Mouse (Mus musculus): ENCODE measurements at regions not wholly inside any gene's neighbourhood (a gene's known extent, or its start where the extent isn't known, plus 50 kb on each side); places are given as distances from the start of the nearest gene placed in this dataset.

GRCm38 (mm10) chr11:40851361-40851760, 96.2 kb upstream of the Ccng1 start:
- Histone ChIP-seq H3K27ac (peak overlapping the region; percentile 68), H3K27me3 (ENCODE audit: control insufficient read depth, insufficient read depth, low read length) (no peaks in the 10 kb centered on the region), H3K79me2 (replicated peaks; ENCODE audit: control insufficient read depth, insufficient read depth, low read length) (no peaks in the 10 kb centered on the region), H3K4me1 (ENCODE audit: control insufficient read depth, insufficient read depth, low read length) (no peaks in the 10 kb centered on the region; the same call in 1 of the 2 replicates), H3K9ac (ENCODE audit: low read depth, low read length) (no peak overlapping the region), H3K36me3 (ENCODE audit: control insufficient read depth, insufficient read depth, low read length) (no peaks in the 10 kb centered on the region), H3K4me3 (no peak overlapping the region)
- intact Hi-C loops (cut with DNase I), result no loop called here
- TF ChIP-seq CTCF (IDR thresholded peaks at IDR 0.05) (no peak), POLR2A (IDR thresholded peaks at IDR 0.05; ENCODE audit: insufficient read depth, low read depth, low read length) (no peak), EP300 (IDR thresholded peaks at IDR 0.05; ENCODE audit: insufficient read depth, low read depth, low read length) (no peak)
- WGBS, result 45% methylated on average over 1 of the region's 1 CpGs
- DNase-seq, result peak; percentile 27 to 37

- Histone ChIP-seq H3K36me3 (ENCODE audit: control insufficient read depth, insufficient read depth, low read length) (no peaks in the 10 kb centered on the region), H3K4me1 (ENCODE audit: control insufficient read depth, insufficient read depth, low read length) (no peaks in the 10 kb centered on the region; the same call in 1 of the 2 replicates), H3K27ac (peak overlapping the region; percentile 68), H3K4me3 (no peak overlapping the region), H3K79me2 (replicated peaks; ENCODE audit: control insufficient read depth, insufficient read depth, low read length) (no peaks in the 10 kb centered on the region), H3K27me3 (ENCODE audit: control insufficient read depth, insufficient read depth, low read length) (no peaks in the 10 kb centered on the region), H3K9ac (ENCODE audit: low read depth, low read length) (no peak overlapping the region)
- WGBS, result 22% methylated on average over 4 of the region's 4 CpGs
- TF ChIP-seq POLR2A (IDR thresholded peaks at IDR 0.05; ENCODE audit: insufficient read depth, low read depth, low read length) (no peak), EP300 (IDR thresholded peaks at IDR 0.05; ENCODE audit: insufficient read depth, low read depth, low read length) (no peak), CTCF (IDR thresholded peaks at IDR 0.05) (no peak)
- intact Hi-C loops (cut with DNase I), result no loop called here
- peak; percentile 34 to 60 for DNase-seq
These were observed 95.6 kb upstream of the Ccng1 start for GRCm38 (mm10) chr11:40850652-40851092.

- no peak overlapping the region for H3K9ac ChIP-seq (ENCODE audit: low read depth, low read length)
- 54% methylated on average over 1 of the region's 1 CpGs for WGBS
- H3K4me3 ChIP-seq, result no peak overlapping the region
- TF ChIP-seq CTCF (IDR thresholded peaks at IDR 0.05) (no peak), EP300 (IDR thresholded peaks at IDR 0.05; ENCODE audit: insufficient read depth, low read depth, low read length) (no peak), POLR2A (IDR thresholded peaks at IDR 0.05; ENCODE audit: insufficient read depth, low read depth, low read length) (no peak)
- intact Hi-C loops (cut with DNase I), result no loop called here
- no peaks in the 10 kb centered on the region for H3K27me3 ChIP-seq (ENCODE audit: control insufficient read depth, insufficient read depth, low read length)
- no peak for DNase-seq
- no peaks in the 10 kb centered on the region; the same call in 1 of the 2 replicates for H3K4me1 ChIP-seq (ENCODE audit: control insufficient read depth, insufficient read depth, low read length)
- H3K27ac ChIP-seq, result no peak overlapping the region
- H3K79me2 ChIP-seq (replicated peaks; ENCODE audit: control insufficient read depth, insufficient read depth, low read length), result no peaks in the 10 kb centered on the region
- H3K36me3 ChIP-seq (ENCODE audit: control insufficient read depth, insufficient read depth, low read length), result no peaks in the 10 kb centered on the region
These were observed 91.5 kb upstream of the Ccng1 start for GRCm38 (mm10) chr11:40846586-40846985.

- Histone ChIP-seq H3K79me2 (replicated peaks; ENCODE audit: control insufficient read depth, insufficient read depth, low read length) (no peaks in the 10 kb centered on the region), H3K27ac (no peak overlapping the region), H3K27me3 (ENCODE audit: control insufficient read depth, insufficient read depth, low read length) (no peaks in the 10 kb centered on the region), H3K4me1 (ENCODE audit: control insufficient read depth, insufficient read depth, low read length) (no peaks in the 10 kb centered on the region), H3K36me3 (ENCODE audit: control insufficient read depth, insufficient read depth, low read length) (no peaks in the 10 kb centered on the region), H3K9ac (ENCODE audit: low read depth, low read length) (no peak overlapping the region), H3K4me3 (no peak overlapping the region)
- TF ChIP-seq EP300 (IDR thresholded peaks at IDR 0.05; ENCODE audit: insufficient read depth, low read depth, low read length), result no peak
- TF ChIP-seq CTCF (IDR thresholded peaks at IDR 0.05), result no peak
- no peak for TF ChIP-seq POLR2A (IDR thresholded peaks at IDR 0.05; ENCODE audit: insufficient read depth, low read depth, low read length)
- WGBS, result 38% methylated on average over 4 of the region's 4 CpGs
- DNase-seq, result no peak
- intact Hi-C loops (cut with DNase I), result no loop called here
These were observed 80.3 kb upstream of the Ccng1 start for GRCm38 (mm10) chr11:40835393-40835792.

All from heart, adult 2 months (tissue).